Mouse (Mus musculus) embryonic fibroblast, embryonic 13.5 days (primary cell): ENCODE results near the gene Ccm2.

Experiments used
- CTCF ChIP-seq: IDR thresholded peaks from 2 replicates; pipeline ENCODE4 v1.5.1; 2011; ENCODE audit warnings: mild to moderate bottlenecking, control low read depth, low read length, moderate library complexity, borderline replicate concordance; ENCODE audit not compliant: insufficient read depth
- POLR2A ChIP-seq: IDR thresholded peaks from 2 replicates; pipeline ENCODE4 v1.6.1; 2011; ENCODE audit warnings: low read depth, mild to moderate bottlenecking, control low read depth, low read length, moderate library complexity

GRCm38 (mm10) chr11:6638537-6638936 lies 91.8 kb downstream of the Ccm2 start, which contains the start of gene Wap:
- TF ChIP-seq CTCF = no peak
- no peak for TF ChIP-seq POLR2A
